Mouse (Mus musculus): ENCODE measurements around the gene Rpn1.

The Rpn1 gene

GRCm38 (mm10) chr6:88084278-88085151 is at the start of gene Rpn1:
Gene Rpn1 (plus strand): TSS chr6:88084482.
- peak; percentile 95 for DNase-seq (ENCODE audit: low spot score)

DNA sequence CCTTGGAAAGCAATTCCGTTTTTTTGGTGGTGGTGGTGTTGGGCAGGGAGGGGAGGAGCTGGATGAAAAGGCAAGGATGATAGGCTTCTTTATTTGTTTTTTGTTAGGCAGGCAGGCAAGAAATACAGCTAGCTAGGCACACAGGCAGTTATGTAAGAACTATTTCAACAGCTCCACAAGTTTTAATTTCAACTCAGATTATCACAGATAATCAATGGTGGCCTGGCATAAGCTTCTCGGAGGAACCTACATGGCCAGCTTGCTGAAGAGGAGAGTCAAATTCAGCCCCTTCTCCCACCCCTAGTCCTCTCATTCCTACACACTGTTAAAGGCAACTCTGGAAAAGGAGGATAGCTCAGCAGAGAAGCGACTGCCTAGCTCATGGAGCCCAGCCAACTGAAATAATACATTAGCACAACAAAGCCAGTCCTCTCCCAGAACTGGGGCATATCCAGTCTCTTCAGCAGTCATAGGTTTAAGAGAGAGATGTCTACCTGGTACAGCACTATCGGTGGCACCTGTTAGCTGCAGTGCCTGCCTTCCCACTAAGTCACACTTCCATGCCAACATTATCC is 46.7 kb upstream of the Rpn1 start:
- DNase-seq (ENCODE audit: low spot score): no peak

DNA sequence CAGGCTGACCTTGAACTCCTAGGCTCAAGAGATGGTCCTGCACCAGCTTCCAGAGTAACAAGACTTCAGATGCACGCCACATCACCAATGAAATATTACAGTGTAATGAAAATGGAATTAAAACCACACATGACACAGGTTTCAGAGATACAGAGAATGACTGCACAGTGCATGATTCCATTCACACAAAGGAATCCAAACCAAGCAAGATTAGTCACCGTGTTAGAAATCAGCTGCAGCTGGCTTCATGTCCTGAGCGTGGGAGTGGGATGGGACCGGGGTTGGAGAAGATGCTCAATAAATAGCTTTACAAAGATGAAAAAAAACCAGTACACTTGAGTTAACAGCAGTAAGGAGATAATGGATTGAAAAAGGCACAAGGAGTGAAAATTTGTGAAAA is 44.9 kb upstream of the Rpn1 start:
- DNase-seq (ENCODE audit: low spot score): no peak

DNA sequence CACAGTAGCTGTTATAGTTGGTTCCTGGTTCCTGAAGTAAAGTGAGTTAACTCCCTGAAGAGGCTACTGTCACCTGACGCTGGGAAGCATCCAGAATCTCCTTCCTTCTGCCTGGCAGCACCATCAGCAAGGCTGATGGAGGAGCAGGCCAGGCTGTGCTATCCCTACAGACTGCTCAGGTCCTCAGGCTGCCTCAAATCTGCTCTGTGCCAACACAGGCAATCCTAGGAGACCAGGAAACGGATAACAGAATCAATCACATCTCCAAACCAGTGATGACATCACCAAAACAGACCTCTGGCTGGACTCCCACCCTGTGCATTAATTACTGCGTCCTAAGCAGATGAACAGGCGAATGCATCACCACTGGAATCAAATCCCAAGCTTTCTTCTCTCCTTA is 43.1 kb upstream of the Rpn1 start:
- no peak for DNase-seq (ENCODE audit: low spot score)

GRCm38 (mm10) chr6:88042336-88042735 is 41.9 kb upstream of the Rpn1 start:
- no peak for DNase-seq (ENCODE audit: low spot score)

GRCm38 (mm10) chr6:88044234-88044576 is 40.1 kb upstream of the Rpn1 start:
- peak; percentile 13 for DNase-seq (ENCODE audit: low spot score)

DNA sequence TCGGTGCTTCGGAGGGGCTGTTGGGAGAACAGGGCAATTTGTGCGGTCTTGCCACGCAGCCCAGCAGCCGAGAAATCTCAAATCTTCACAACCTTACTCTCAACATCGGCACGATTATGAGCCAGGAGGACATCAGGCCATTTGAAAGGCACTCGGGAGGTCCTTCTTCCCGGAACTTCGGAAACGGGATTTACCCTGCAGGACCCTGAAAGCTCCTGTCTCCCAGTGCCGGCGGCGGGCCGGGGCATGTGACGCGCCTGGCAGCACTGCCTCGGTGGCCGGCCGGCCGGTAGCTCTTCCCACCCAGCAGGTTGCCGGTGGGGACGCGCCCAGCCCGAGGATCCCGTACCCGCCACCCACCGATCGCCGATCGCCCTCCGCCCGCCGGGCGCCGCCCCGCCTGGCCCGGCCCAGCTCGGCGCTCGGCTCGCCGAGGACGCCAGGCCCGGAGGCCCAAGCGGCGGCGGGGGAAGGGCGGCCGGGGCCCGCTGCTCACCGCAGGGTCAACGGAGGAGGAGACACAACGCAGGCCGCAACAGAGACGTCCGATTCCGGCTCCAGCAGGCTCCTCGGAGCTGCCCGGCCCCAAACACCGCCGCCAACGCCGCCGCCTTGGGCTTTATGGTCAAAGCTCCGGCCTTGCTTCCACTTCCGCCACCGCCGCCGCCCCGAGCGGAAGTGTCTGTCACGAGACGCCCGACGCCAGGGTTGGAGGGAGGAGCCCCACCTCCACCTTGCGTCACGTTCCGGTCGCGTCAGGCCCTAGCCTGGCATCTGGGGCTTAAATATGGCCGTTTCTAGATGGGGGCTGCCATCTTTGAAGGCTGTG is 39.5 kb upstream of the Rpn1 start, which contains the start of gene Rab7:
Gene Rab7 (minus strand): TSS at position 694 of the 829 bp plus-strand sequence.
- peak; percentile 97 for DNase-seq (ENCODE audit: low spot score)

DNA sequence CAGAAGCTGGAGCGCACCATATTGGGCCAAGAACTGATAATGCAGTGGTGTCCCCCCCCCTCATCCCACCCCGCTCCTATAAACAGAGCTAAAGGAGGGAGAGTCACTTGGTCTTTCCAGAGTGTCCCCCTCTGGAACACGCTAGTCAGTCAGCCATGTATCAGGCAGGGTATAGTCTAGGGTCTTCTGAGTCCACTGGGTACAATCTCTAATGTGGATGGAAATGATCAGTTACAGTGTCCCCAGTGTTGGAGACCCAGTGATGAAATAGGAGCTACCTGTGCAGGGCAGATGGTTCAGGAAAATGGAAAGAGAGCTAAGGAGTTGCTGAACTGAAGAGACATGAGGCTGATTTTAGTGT is 38.9 kb upstream of the Rpn1 start:
- no peak for DNase-seq (ENCODE audit: low spot score)

DNA sequence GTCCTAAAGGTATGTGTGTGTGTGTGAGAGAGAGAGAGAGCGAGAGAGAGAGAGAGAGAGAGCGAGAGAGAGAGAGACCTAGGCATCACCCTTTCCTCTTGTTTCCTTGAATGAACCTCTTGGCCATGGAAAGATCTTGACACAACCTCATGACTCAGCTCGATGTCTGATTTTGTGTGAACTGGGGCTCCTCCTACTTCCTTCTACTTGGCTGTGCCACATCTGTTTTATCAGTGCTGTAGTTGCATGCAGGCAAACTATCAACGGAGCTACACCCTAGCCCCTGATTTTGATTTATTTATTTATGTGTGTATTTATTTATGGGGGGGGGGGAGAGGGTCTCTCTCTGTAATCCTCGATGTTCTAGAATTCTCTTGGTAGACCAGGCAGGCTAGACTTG is 36.4 kb upstream of the Rpn1 start:
- DNase-seq (ENCODE audit: low spot score): no peak

GRCm38 (mm10) chr6:88049008-88049407 is 35.3 kb upstream of the Rpn1 start:
- no peak for DNase-seq (ENCODE audit: low spot score)

GRCm38 (mm10) chr6:88051206-88051605 is 33.1 kb upstream of the Rpn1 start:
- no peak for DNase-seq (ENCODE audit: low spot score)

DNA sequence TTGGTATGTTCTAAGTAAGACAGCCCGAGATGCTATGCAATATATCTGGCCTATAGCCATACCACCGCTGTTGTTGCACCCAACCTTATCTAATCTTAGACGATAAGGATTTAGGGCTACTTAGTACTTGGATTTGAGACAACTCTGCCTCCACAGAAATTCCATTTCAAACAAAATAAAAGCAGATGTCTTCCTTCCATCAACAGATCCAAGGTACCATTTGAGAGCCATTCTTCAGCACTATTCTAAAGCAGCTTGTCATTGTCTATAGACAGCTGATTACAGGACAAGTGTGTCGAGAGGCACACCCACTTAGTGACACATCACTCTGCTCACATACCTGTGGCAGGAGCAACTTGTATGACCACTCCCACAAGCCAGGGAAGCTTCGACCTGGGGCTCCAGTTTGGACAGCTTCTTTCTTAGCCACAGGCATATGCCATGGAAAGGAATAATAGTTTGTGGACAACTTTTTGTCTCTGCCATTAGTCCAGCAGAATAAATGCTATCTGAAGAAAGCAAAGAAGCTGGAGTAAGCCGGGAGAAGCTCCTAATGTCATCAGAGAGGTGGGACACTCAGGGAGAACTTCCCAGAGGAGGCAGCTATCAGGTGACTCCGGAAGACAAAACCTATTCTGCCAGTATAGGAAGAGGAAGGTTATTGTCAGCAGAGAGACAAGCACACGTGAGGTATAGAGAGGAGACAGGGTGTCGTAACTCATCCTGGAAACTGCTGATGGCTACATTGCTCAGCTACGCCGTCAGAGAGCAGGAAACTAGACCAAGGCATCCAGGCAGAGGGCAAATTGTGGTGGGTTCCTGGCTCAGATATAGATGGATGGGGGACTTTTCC is 30.8 kb upstream of the Rpn1 start:
- no peak for DNase-seq (ENCODE audit: low spot score)

DNA sequence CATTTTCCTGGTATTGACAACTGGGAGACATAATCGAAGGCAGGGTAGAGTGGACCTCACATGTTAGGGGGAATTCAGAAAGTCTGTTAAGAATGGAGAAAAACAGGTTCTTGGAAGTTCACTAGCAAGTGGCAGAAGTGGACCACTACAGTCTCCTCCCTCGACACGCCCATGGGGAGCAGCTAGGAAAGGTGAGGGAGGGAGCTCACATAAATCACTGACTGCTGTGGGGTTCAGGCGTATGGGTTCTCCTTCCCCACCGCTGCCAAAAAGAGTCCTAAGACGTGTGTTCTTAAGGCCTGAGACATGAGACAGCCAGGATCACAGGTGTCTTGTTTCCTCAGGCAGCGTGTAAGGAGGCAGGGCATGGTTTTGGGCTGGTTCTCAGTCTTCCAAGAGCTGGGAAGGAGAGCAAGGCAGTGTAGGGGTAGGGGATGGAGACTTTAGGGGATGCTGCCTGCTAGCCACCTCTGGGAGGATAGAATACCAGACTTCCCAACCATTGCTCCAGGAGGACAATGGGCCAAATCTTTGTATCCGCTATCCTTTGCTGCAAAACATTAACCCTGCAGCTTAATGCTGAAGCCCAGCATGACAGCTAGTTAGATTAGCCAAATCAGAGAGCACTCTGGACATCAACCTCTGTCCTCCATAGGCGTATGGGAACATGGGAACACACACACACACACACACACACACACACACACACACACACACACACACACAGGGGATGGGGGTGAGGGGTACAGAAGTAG is 30.0 kb upstream of the Rpn1 start:
- no peak for DNase-seq (ENCODE audit: low spot score)

DNA sequence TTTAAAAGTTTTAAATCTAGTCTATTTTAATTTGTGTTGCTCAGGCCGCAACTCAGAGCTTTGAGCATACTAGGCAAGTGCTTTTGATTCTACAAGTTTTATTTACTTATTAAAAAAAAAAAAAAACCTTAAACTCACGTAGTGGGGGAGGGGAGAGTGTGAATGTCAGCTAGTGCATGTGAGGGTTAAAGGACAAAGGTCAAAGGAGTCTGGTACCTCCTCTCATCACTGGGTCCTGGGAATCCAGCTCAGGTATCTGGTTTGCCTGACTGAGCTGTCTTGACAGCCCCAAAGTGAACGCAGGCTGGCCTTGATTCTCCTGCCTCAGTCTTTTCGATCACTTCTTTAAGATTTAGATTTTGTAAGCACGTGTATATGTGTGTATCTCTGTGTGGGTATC is 28.6 kb upstream of the Rpn1 start:
- no peak for DNase-seq (ENCODE audit: low spot score)

GRCm38 (mm10) chr6:88056866-88057265 is 27.4 kb upstream of the Rpn1 start:
- no peak for DNase-seq (ENCODE audit: low spot score)

DNA sequence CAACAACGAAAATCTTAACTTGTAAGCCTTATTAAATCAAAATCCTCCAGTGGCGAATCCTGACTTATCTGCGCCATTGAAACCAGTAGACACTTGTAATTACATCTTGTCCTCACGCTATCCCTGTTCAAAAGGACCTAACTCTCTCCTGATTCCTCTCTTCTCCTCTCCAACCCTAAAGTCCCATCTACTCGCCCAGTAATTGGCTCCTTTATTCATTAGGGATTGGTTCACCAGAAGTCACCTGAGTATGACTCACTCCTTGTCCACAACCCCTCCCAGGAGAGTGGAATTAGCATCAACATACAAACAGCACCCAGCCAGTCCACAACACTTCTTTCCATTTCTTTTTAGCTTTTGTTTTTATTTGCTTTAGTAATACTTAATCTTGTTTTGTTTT is 24.4 kb upstream of the Rpn1 start:
- no peak for DNase-seq (ENCODE audit: low spot score)

- no peak for DNase-seq (ENCODE audit: low spot score)
Observed at GRCm38 (mm10) chr6:88060602-88061001, 23.7 kb upstream of the Rpn1 start.

GRCm38 (mm10) chr6:88061406-88061805 is 22.9 kb upstream of the Rpn1 start:
- no peak for DNase-seq (ENCODE audit: low spot score)

GRCm38 (mm10) chr6:88062398-88062797 is 21.9 kb upstream of the Rpn1 start:
- no peak for DNase-seq (ENCODE audit: low spot score)

DNA sequence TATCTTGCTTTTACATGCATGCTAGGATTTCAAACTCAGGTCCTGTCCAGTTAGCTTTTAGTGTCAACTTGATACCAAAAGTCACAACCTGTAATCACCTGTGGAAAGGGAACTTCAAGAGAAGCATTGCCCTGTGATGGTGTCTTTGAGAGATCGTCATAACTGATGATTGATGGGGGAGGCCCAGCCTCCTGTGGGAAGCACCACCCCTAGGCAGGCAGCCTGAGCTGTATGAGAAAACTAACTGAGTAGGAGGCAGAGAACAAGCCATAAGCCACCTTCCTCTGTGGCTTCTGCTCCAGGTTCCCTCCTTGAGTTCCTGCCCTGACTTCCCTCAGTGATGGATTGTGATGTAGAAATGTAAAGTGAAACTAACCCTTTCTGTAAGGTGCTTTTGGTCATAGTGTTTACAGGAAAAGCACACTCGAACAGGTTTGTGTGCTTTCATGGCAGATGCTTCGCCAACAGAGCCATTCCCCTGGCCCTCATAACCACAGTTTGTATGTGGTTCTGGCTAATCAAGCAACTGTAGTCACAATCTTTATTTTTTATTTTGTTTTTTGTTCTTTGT is 20.1 kb upstream of the Rpn1 start:
- no peak for DNase-seq (ENCODE audit: low spot score)

- DNase-seq (ENCODE audit: low spot score): no peak
Observed at GRCm38 (mm10) chr6:88065116-88065515, 19.2 kb upstream of the Rpn1 start.

Data from embryo, embryonic 10.5 days (tissue).